Mouse (Mus musculus) common myeloid progenitor, adult 5-6 weeks (primary cell): ENCODE data around the gene Plekhg2. TPM values are rescaled to one million over a fixed set of nuclear protein-coding genes. Genes with fewer than 3 reads are reported as not detected.

Source experiments
- ATAC-seq: replicated peaks from 2 replicates; pipeline ENCODE4 v1.8.0; 2016; ENCODE audit warnings: low read depth, mild to moderate bottlenecking, moderate TSS enrichment, inconsistent platforms; ENCODE audit not compliant: poor library complexity, severe bottlenecking
- total RNA-seq: library from RNA; stranded (forward); fragments of 200-1000, 187-1606 nt; gene quantifications from 2 replicates; pipeline ENCODE4 v1.2.3, GENCODE M21; 2017

Plekhg2 gene
- total RNA-seq, 1 experiment from 2014 or later, result 3.9 TPM

DNA sequence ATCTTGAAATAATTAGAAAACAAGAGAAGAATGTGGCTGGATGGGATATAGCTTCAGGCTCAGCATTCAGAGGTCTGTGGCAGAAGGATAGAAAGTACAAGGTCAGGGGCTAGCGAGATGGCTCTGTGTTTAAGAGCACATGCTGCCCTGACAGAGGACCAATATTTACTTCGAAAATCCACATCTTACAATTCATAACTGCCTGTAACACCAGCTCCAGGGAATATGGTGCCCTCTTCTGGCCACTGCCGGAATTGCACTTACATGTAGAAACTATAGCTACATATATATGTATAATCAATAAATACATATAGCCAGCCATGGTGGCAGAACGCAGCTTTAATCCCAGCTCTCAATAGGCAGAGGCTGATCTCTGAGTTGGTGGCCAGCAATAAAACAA is 27.8 kb downstream of the Plekhg2 start:
- ATAC-seq, result peak; percentile 79

DNA sequence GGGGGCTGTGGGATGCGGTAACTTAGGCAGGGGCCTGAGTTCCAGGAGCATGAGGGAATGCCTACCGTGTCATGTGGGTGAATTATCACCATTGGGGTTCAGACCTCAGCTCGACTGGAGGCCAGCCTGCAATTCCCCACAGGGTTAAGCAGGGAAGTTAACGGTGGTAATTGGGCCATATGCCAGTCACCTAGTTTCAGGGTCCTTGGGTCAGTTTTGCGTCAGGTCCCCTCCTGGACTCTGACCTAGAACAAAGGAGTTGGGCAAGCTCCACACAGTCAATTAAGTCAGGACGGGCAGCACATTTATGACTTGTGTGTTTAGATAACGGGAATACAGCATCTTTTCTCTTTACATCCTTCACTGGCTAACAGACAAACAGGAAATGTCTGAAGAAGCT is 31.0 kb downstream of the Plekhg2 start:
- ATAC-seq, result no peak

DNA sequence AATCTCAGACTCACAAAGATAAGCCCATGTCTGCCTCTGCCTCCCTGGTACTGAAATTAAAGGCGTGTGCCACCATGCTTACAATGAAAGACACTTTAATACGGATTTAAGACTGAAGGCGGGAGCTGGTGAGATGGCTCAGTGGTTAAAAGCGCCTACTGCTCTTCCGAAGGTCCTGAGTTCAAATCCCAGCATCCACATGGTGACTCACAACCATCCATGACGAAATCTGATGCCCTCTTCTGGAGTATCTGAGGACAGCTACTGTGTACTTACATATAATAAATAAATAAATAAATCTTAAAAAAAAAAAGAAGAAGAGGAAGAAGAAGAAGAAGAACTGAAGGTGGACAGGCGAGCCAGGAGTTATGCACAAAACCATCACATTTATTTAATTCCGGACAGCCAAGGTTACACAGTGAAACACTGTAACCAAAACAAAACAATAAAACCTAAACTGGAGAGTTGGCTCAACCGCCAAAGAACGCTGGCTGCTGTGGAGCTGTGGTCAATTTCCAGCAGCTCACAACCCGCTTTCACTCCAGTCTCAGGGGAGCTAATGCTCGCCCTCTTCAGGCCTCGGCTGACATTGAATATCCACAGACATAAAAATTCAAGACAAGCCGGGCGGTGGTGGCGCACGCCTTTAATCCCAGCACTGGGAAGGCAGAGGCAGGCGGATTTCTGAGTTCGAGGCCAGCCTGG is 33.0 kb downstream of the Plekhg2 start:
- peak; percentile 76 for ATAC-seq

DNA sequence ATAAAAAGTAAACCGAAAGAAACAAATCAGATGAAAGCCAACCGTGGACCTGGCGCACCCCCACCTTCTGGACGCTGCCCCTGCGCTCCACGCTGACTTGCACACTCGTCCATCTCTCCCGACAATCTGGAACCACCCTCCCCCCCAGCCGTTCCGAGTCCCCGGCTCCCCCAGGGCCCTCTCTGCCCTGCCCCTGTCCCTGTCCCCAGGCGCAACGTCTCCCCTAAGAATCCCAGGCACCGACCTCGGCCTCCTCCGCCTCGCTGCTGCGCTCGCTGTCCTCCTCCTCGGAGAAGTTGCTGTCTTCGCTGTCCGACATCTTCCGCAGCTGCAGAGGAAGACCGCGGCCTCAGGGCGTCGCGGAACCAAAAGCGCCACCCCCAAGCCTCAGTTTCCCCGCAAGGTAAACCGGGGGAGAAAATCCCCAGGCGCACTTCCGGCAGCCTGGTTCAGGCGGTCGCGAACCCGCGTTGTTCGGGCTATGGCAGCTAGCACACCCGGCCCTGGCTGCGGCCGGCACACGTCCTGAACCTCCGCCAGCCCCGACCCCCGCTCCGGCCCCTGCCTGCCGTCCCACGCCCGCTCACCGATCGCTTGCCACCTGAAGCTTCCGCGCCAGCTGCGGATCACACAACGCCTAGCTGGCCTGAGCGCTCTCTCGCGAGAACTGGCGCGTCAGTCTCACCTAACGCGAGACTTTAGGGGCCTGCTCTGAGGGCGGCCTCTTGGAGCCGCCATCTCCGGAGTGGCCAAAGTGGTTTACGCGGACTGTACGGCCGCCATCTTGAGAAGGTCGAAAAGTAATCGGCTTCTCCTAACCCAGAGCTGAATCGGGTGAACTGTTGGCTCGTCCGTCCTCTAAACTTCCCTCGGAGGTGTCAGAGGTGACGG is 34.0 kb downstream of the Plekhg2 start, which contains the start of gene Supt5:
Gene Supt5 (minus strand): TSS at position 639 of the 891 bp plus-strand sequence.
- ATAC-seq, result peak; percentile 93

DNA sequence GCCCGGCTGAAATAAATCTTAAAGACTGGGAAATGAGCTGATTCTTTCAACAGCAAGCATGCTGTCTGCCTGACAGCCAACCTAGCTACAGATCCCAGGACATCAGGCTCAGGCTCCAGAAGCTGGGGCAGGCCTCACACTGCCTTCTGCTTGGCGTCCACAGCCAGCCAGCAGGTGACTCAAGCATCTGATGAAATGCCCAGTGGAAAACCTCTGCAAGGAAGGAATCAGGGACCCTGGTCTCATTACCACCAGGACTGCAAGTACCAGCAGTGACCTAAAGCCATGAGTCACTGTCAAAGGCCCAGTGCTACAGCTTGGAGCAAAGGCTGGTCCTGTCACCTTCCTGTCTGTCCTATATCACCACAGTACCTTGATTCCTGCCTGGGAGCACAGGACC is 36.9 kb downstream of the Plekhg2 start:
- ATAC-seq, result no peak

DNA sequence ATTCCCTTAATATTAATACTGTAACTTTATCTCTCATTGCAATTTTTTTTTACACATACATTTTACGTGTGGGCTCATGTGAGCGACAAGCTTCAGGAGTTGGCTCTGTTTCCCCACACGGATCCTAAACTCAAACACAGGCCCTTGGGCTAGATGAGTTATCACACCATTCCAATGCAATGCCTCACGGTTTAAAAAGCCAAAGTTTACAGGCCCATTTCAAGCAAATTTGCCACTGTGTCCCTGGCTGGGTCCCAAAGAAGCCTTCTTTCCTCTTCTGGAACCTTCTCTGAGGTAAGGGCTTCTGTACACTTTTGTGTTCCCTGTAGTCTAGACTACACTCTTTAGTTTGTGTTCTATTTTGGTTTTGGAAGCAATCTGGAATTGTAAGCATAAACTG is 37.9 kb downstream of the Plekhg2 start:
- no peak for ATAC-seq

DNA sequence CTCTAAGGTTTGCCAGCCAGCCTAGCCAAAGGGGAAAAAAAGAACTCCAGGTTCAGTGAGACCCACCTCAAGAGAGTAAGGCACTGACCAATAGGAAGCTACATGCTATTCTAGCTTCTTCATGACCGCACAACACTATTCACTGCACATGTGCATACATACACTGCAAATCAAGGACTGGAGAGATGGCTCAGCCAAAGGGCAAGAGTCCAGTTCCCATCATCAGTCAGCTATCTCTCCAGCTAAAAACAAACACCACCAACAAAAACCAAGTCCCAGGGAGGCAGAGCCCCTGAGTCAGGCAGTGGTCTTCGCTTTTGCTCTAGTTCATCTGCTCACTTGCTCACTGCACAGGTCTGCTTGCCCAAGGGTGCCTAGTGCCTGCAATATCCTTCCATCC is 44.1 kb downstream of the Plekhg2 start:
- no peak for ATAC-seq

DNA sequence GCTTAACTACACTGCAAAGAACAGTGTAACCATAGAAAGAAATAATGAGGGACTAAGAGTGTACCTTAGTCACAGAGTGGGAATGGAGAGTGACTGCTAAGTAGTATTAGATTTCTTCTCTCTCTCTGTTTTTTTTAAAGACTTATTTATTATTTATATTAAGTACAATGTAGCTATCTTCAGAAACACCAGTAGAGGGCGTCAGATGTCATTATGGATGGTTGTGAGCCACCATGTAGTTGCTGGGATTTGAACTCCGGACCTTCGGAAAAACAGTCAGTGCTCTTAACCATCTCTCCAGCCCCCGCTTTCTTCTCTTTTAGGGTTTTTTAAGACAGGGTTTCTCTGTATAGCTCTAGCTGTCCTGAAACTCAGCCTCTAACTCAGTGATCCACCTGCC is 45.9 kb downstream of the Plekhg2 start:
- no peak for ATAC-seq

DNA sequence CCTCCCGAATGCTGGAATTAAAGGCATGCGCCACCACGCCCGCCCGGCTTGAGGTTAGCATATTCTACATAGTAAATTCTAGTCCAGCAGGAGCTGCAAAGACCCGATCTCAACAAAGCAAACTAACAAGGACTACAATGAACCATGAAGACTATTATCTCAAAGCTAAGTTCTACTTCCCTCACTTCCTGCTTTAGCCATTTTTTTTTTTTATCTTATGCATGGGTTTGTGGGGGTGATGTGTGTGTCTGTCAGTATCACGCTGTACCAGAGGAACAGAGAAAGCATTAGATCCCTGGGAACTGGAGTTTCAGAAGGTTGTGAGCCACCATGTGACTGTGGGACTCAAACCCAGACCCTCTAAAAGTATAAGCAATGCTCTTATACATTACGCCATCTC is 47.1 kb downstream of the Plekhg2 start:
- ATAC-seq, result no peak

DNA sequence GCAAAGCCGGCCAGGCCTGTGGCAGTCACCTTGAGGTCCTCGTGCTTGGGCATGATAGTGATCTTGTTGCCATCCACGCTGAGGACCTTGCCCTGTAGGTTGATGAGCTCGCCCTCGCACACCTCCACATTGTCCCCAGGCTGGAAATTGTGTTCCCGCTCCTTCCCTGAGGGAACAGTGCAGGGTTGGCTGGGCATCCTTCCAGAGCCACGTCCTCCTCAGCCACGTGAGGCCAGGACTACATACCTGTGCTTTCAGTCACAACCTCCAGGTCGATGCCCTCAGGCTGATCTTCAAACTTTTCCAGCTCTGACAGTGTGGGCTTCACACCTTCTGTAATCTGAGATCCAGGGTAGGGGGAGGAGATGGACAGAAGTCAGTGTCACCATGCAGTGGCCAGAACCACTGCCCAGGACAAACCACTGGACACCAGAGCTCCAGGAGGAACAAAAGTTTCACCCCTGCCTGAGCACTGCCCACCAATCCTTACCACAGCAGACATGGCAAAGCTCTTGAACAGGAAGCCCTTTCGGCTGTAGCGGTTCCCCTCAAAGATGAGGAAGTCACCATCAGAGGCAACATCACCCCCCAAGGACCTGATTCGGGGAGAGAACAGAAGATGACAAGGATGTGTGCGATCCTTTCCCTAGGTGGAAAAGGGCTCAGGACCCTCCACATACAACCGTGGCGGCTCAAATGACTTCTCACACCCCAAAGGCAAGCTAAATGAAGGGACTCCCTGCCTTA is 50.3 kb downstream of the Plekhg2 start:
- peak; percentile 92 for ATAC-seq

DNA sequence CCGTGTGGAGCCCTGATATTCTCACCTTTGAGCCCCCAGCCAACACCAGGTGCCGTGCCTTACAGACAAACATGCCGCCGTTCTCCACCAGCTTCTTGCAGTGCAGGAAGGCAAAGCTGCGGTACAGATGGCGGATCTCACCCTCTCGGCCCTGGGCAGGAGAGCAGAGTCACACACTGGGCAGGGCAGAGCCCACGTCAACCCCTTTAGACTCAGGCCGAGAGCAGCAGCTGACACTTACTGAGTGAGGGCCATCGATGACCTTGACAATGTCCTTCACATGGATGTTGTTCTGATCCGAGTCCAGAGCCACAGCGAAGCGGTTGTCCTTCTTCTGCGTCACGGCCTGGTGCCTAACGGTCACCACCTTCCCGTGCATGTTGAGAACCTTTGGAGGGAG is 53.7 kb downstream of the Plekhg2 start:
- no peak for ATAC-seq

DNA sequence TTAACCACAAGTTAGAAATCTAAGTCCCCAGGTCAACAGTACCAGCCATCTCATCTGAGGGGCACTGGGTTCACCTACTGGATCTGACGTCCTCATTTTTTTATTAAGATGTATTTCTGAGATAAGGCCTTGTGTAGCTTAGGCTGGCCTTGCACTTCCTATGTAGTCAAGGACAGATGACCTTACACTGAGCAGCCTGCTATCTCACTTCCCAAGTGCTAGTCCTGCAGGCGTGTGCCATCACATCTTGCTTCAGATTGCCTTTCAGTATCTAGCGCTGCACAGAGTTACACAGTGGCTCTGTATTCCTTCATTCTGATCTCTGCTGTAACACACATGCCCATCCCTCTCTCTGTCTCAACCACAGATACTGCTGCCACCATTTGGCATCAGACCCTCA is 54.4 kb downstream of the Plekhg2 start:
- ATAC-seq, result no peak

DNA sequence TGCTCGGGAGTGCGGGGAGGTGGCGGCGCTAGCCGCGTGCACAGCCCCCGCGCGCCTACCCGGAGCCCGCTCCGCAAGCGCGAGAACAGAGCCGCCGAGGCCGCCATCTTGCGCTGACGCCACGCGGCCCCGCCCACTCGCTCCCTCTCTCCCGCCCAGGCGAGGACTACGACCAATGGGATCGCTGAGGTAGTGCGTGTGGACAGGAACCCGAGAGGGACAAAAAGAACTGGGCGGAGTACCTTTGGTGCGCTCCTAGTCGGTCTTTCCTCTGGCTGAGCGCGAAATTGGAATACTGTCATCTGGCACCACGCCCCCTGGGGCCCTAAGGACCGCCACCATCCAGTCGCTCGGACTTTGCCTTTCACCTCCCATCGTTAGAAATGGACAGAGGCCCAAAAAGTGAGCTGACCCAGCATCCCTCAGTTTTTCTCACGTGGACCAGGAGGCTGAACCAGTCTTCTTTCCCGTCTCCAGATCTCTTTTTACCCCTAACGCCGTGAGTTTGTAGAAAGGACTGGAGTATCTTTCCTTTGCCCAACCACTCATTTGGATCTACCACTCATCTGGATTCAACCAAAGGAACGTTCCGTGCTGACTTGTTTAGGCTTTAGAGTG is 60.4 kb downstream of the Plekhg2 start, which contains the start of gene Timm50:
Gene Timm50 (minus strand): TSS at position 147 of the 618 bp plus-strand sequence.
- peak; percentile 100 for ATAC-seq

DNA sequence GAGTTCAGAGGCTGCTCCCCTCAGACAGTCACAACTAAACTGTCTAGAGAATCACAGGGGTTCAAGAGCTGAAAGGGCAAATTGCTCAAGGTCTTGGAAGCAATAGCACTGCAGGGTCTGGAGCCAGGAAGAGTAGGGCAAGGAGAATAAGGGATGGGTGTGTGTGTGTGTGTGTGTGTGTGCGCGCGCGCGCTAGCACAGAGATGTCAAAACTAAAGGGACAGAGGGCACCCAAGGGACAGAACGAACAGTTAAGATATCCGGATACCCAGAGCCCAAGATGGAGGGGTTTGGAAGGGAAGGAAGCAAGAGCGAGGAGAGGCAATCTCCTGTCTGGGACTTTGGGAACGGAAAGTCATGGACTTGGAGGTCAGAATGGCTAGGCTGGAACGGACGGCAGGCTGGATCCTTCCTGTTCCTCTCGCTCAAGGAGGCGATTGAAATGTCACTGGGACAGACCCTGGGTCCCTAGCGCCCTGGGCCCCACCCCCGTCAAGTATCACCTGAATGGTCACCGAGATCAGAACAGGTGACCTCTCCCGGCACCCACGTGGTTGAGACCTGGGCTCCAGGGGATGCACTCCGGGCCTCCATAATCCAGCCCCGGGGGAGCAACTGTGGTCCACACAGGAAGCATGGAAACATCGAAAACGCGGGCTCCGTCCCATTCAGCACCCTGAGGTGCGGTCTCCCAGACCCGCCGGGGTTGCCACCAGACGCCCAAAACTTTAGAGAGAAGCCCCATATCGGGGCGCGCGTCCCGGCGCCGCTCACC is 61.1 kb downstream of the Plekhg2 start:
- 0 out of 2 replicates have a peak, but pooled peaks have one; percentile 2 for ATAC-seq

DNA sequence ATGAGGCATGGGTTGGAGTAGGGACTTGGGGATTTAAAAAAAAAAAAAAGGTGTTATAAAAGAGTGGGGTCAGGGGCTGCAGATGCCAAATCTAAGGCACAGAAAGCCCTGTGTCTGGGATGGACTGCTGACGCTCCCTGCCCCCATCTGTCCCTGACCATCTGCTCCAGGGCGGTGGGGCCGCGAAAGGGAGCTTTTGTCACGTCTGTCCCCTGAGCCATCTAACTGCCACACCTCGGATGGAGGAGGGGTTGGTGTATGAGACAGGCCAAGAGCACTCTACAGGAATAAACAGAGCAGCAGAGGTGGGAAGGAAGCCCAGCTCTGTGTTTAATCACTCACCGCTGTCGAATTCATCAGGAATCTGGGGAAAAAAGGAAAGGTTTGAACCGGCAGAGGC is 62.7 kb downstream of the Plekhg2 start:
- ATAC-seq, result no peak
